Mouse (Mus musculus): ENCODE measurements around the gene Pygl. TPM values are rescaled to one million over a fixed set of nuclear protein-coding genes. Genes with fewer than 3 reads are reported as not detected.

Pygl gene
- total RNA-seq (2014; rRNA removed) (10.7 and 12.4 TPM in 2 replicates), polyA plus RNA-seq (2015; fragmentation: Nextera tagmentation; extraction: Ambion mirVana) (8.9 TPM in 2 replicates)

GRCm38 (mm10) chr12:70231294-70231693 lies at the start of gene Pygl:
Gene Pygl, minus strand, starts transcription at chr12:70231488.
- no peak for DNase-seq (ENCODE audit: low spot score)
- H3K9ac ChIP-seq (replicated peaks; ENCODE audit: low read length, poor library complexity, severe bottlenecking) = no peak within 1 kb of the TSS
- no peak for TF ChIP-seq CTCF (IDR thresholded peaks at IDR 0.05)
- peaks cover 6% of the 10 kb centered on the region for H3K4me1 ChIP-seq (ENCODE audit: insufficient read depth, low read length)
- 93% methylated on average over 2 of the region's 2 CpGs for WGBS
- H3K4me3 ChIP-seq (ENCODE audit: low read depth, low read length) = no peak within 1 kb of the TSS
- H3K4me2 ChIP-seq (ENCODE audit: low read depth, low read length, poor library complexity, severe bottlenecking) = no peak within 1 kb of the TSS
- H3K36me3 ChIP-seq (ENCODE audit: insufficient read depth, low read length) = no peaks in the 10 kb centered on the region
- no peak within 1 kb of the TSS for H3K27ac ChIP-seq (ENCODE audit: low read depth, low read length)
- ATAC-seq (ENCODE audit: low FRiP score) = no peak
- 0 out of 2 replicates have a peak, but pooled peaks cover 5% of the 10 kb centered on the region for H3K27me3 ChIP-seq (ENCODE audit: insufficient read depth, low read length)
- no peaks in the 10 kb centered on the region for H3K9me3 ChIP-seq (ENCODE audit: low read length)

- 96% methylated on average over 2 of the region's 2 CpGs for WGBS
- Histone ChIP-seq H3K9ac (replicated peaks; ENCODE audit: low read length, poor library complexity, severe bottlenecking) (no peak overlapping the region), H3K27me3 (ENCODE audit: insufficient read depth, low read length) (no peaks in the 10 kb centered on the region), H3K4me3 (ENCODE audit: low read depth, low read length) (no peak overlapping the region), H3K9me3 (ENCODE audit: low read length) (no peaks in the 10 kb centered on the region), H3K36me3 (ENCODE audit: insufficient read depth, low read length) (peaks cover 36% of the 10 kb centered on the region), H3K27ac (ENCODE audit: low read depth, low read length) (no peak overlapping the region), H3K4me2 (ENCODE audit: low read depth, low read length, poor library complexity, severe bottlenecking) (no peak overlapping the region), H3K4me1 (ENCODE audit: insufficient read depth, low read length) (no peaks in the 10 kb centered on the region)
- DNase-seq (ENCODE audit: low spot score) = no peak
- ATAC-seq (ENCODE audit: low FRiP score) = no peak
- no peak for TF ChIP-seq CTCF (IDR thresholded peaks at IDR 0.05)
These were observed 49.6 kb upstream of the Pygl start for GRCm38 (mm10) chr12:70280930-70281329.

- H3K36me3 ChIP-seq (ENCODE audit: insufficient read depth, low read length) = peaks cover 36% of the 10 kb centered on the region
- ATAC-seq (ENCODE audit: low FRiP score) (no peak), DNase-seq (ENCODE audit: low spot score) (no peak)
- H3K27ac ChIP-seq (ENCODE audit: low read depth, low read length) = no peak overlapping the region
- H3K27me3 ChIP-seq (ENCODE audit: insufficient read depth, low read length) = no peaks in the 10 kb centered on the region
- no peak overlapping the region for H3K4me2 ChIP-seq (ENCODE audit: low read depth, low read length, poor library complexity, severe bottlenecking)
- no peak overlapping the region for H3K4me3 ChIP-seq (ENCODE audit: low read depth, low read length)
- TF ChIP-seq CTCF (IDR thresholded peaks at IDR 0.05) = no peak
- H3K9ac ChIP-seq (replicated peaks; ENCODE audit: low read length, poor library complexity, severe bottlenecking) = no peak overlapping the region
- WGBS = 88% methylated on average over 10 of the region's 10 CpGs
- no peaks in the 10 kb centered on the region for H3K9me3 ChIP-seq (ENCODE audit: low read length)
- no peaks in the 10 kb centered on the region for H3K4me1 ChIP-seq (ENCODE audit: insufficient read depth, low read length)
These were observed 49.1 kb upstream of the Pygl start for GRCm38 (mm10) chr12:70280381-70280780.

GRCm38 (mm10) chr12:70277071-70277939 lies 46.0 kb upstream of the Pygl start:
- Histone ChIP-seq H3K27ac (ENCODE audit: low read depth, low read length) (0 out of 2 replicates have a peak overlapping the region, but pooled peaks have one; percentile 12), H3K9me3 (ENCODE audit: low read length) (no peaks in the 10 kb centered on the region), H3K4me3 (ENCODE audit: low read depth, low read length) (no peak overlapping the region), H3K36me3 (ENCODE audit: insufficient read depth, low read length) (peaks cover 36% of the 10 kb centered on the region), H3K27me3 (ENCODE audit: insufficient read depth, low read length) (no peaks in the 10 kb centered on the region), H3K9ac (replicated peaks; ENCODE audit: low read length, poor library complexity, severe bottlenecking) (no peak overlapping the region), H3K4me2 (ENCODE audit: low read depth, low read length, poor library complexity, severe bottlenecking) (no peak overlapping the region), H3K4me1 (ENCODE audit: insufficient read depth, low read length) (no peaks in the 10 kb centered on the region)
- 68% methylated on average over 12 of the region's 12 CpGs for WGBS
- ATAC-seq (ENCODE audit: low FRiP score) (no peak), DNase-seq (ENCODE audit: low spot score) (no peak)
- TF ChIP-seq CTCF (IDR thresholded peaks at IDR 0.05) = no peak

GRCm38 (mm10) chr12:70269724-70270123 lies 38.4 kb upstream of the Pygl start:
- no peaks in the 10 kb centered on the region for H3K27me3 ChIP-seq (ENCODE audit: insufficient read depth, low read length)
- no peak for TF ChIP-seq CTCF (IDR thresholded peaks at IDR 0.05)
- 56% methylated on average over 6 of the region's 6 CpGs for WGBS

GRCm38 (mm10) chr12:70267314-70267713 lies 36.0 kb upstream of the Pygl start:
- H3K27me3 ChIP-seq (ENCODE audit: insufficient read depth, low read length) = no peaks in the 10 kb centered on the region
- 92% methylated on average over 9 of the region's 9 CpGs for WGBS
- H3K4me1 ChIP-seq (ENCODE audit: insufficient read depth, low read length) = no peaks in the 10 kb centered on the region
- ATAC-seq (ENCODE audit: low FRiP score) = no peak
- peaks cover 22% of the 10 kb centered on the region for H3K36me3 ChIP-seq (ENCODE audit: insufficient read depth, low read length)
- TF ChIP-seq CTCF (IDR thresholded peaks at IDR 0.05) = no peak
- H3K27ac ChIP-seq (ENCODE audit: low read depth, low read length) = no peak overlapping the region
- no peak overlapping the region for H3K4me2 ChIP-seq (ENCODE audit: low read depth, low read length, poor library complexity, severe bottlenecking)
- H3K4me3 ChIP-seq (ENCODE audit: low read depth, low read length) = no peak overlapping the region
- no peaks in the 10 kb centered on the region for H3K9me3 ChIP-seq (ENCODE audit: low read length)
- no peak for DNase-seq (ENCODE audit: low spot score)
- H3K9ac ChIP-seq (replicated peaks; ENCODE audit: low read length, poor library complexity, severe bottlenecking) = no peak overlapping the region

More at GRCm38 (mm10) chr12:70269724-70270123, 38.4 kb upstream of the Pygl start:
- Histone ChIP-seq H3K9ac (replicated peaks; ENCODE audit: low read length, poor library complexity, severe bottlenecking) (no peak overlapping the region), H3K36me3 (ENCODE audit: insufficient read depth, low read length) (peaks cover 24% of the 10 kb centered on the region), H3K4me1 (ENCODE audit: insufficient read depth, low read length) (no peaks in the 10 kb centered on the region), H3K4me3 (ENCODE audit: low read depth, low read length) (no peak overlapping the region), H3K27ac (ENCODE audit: low read depth, low read length) (no peak overlapping the region), H3K9me3 (ENCODE audit: low read length) (no peaks in the 10 kb centered on the region), H3K4me2 (ENCODE audit: low read depth, low read length, poor library complexity, severe bottlenecking) (no peak overlapping the region)
- no peak for ATAC-seq (ENCODE audit: low FRiP score)
- no peak for DNase-seq (ENCODE audit: low spot score)

Data from midbrain, postnatal 0 days (tissue).